Mouse (Mus musculus) kidney, embryonic 16.5 days (tissue): Measurements from ENCODE around the gene Sbk3. TPM values are rescaled to one million over a fixed set of nuclear protein-coding genes. Genes with fewer than 3 reads are reported as not detected.

Experiments
- ATAC-seq: fragments of 200-750 bp; cut with Nextera tagmentation; 2 replicates; pipeline ENCODE4 v1.8.0; 2017; ENCODE audit warnings: moderate TSS enrichment; ENCODE audit not compliant: low FRiP score, low TSS enrichment
- H3K27ac ChIP-seq: fragments of 300-500 bp; sonication (generic); 2 replicates; pipeline ENCODE4 v1.5.1; 2014; ENCODE audit warnings: low read length
- H3K27me3 ChIP-seq: fragments of 300-500 bp; sonication (generic); 2 replicates; pipeline ENCODE4 v1.6.1; 2014; ENCODE audit warnings: low read length, control low read depth, mixed read lengths; ENCODE audit not compliant: insufficient read depth
- H3K36me3 ChIP-seq: fragments of 300-500 bp; sonication (generic); 2 replicates; pipeline ENCODE4 v1.6.1; 2014; ENCODE audit warnings: low read length, control low read depth, mixed read lengths; ENCODE audit not compliant: insufficient read depth
- H3K4me1 ChIP-seq: fragments of 300-500 bp; sonication (generic); 2 replicates; pipeline ENCODE4 v1.6.1; 2014; ENCODE audit warnings: low read length, control low read depth, mixed read lengths; ENCODE audit not compliant: insufficient read depth
- H3K4me2 ChIP-seq: fragments of 300-500 bp; sonication (generic); replicated peaks from 2 replicates; pipeline ENCODE4 v1.6.1; 2014; ENCODE audit warnings: low read depth, low read length
- H3K4me3 ChIP-seq: fragments of 300-500 bp; sonication (generic); 2 replicates; pipeline ENCODE4 v1.5.1; 2014; ENCODE audit warnings: mild to moderate bottlenecking, low read length
- H3K9ac ChIP-seq: fragments of 300-500 bp; sonication (generic); replicated peaks from 2 replicates; pipeline ENCODE4 v1.6.1; 2014; ENCODE audit warnings: low read length
- H3K9me3 ChIP-seq: fragments of 300-500 bp; sonication (generic); 2 replicates; pipeline ENCODE4 v1.6.1; 2016; ENCODE audit warnings: low read length, control low read depth
- WGBS: fragments of 180-500 bp; shearing (Covaris S2); extraction: QIAGEN DNeasy Blood & Tissue Kit; methylation state at CpG from one replicate; pipeline ENCODE4 v1.1.7; 2014; 5-methylcytosine and 5-hydroxymethylcytosine counted together
- polyA plus RNA-seq: library from polyadenylated mRNA; unstranded; fragments of >200 nt; fragmentation: Nextera tagmentation; extraction: Ambion mirVana; gene quantifications from 2 replicates; pipeline ENCODE4 v1.2.1, GENCODE M21; 2015

Gene Sbk3
- polyA plus RNA-seq, 1 experiment from 2014 or later, result not detected

GRCm38 (mm10) chr7:4918681-4919080, 52.3 kb downstream of the Sbk3 start:
- no peaks in the 10 kb centered on the region for H3K27me3 ChIP-seq
- H3K4me3 ChIP-seq, result no peak overlapping the region
- no peaks in the 10 kb centered on the region for H3K9me3 ChIP-seq
- WGBS, result 90% methylated on average over 15 of the region's 15 CpGs
- no peak overlapping the region for H3K27ac ChIP-seq
- peaks cover 36% of the 10 kb centered on the region for H3K4me1 ChIP-seq
- H3K36me3 ChIP-seq, result peaks cover 38% of the 10 kb centered on the region
- no peak overlapping the region for H3K9ac ChIP-seq
- no peak overlapping the region for H3K4me2 ChIP-seq
- no peak for ATAC-seq

DNA sequence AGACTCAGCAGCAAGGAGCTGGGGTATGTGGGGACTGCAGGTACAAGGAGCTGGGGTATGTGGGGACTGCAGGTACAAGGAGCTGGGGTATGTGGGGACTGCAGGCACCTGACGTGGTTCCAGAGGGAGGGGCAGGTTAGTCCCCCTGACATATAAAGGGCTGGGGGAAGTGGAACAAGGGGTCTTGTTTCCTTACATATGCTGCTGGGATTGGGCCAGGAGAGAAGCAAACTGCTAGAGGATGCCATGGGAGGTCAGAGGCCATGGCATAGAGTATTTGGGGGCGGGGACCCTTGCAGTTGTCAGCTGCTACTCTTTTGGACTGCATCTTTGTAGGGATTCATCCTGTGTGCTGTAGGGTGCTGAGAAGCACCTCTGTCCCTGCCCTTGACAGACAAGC, 53.5 kb downstream of the Sbk3 start:
- H3K27ac ChIP-seq, result no peak overlapping the region
- peaks cover 38% of the 10 kb centered on the region for H3K36me3 ChIP-seq
- no peak overlapping the region for H3K9ac ChIP-seq
- no peak overlapping the region for H3K4me2 ChIP-seq
- H3K27me3 ChIP-seq, result no peaks in the 10 kb centered on the region
- no peak overlapping the region for H3K4me3 ChIP-seq
- peaks cover 24% of the 10 kb centered on the region for H3K4me1 ChIP-seq
- WGBS, result 93% methylated on average over 2 of the region's 2 CpGs
- no peak for ATAC-seq
- H3K9me3 ChIP-seq, result no peaks in the 10 kb centered on the region

- peak overlapping the region; percentile 80 for H3K4me3 ChIP-seq
- H3K4me1 ChIP-seq, result peaks cover 20% of the 10 kb centered on the region
- H3K27me3 ChIP-seq, result no peaks in the 10 kb centered on the region
- peak overlapping the region; percentile 96 for H3K9ac ChIP-seq
- peaks cover 36% of the 10 kb centered on the region for H3K36me3 ChIP-seq
- peak overlapping the region; percentile 98 for H3K27ac ChIP-seq
- ATAC-seq, result peak; percentile 69
- no peaks in the 10 kb centered on the region for H3K9me3 ChIP-seq
- H3K4me2 ChIP-seq, result peak overlapping the region; percentile 65
- 5% methylated on average over 14 of the region's 14 CpGs for WGBS
Observed at GRCm38 (mm10) chr7:4915669-4916416, 55.1 kb downstream of the Sbk3 start.

Other genes with a start within 250 kb of the Sbk3 start
- 0.07 and 0.08 TPM in 2 replicates for gene Tmem150b, start 245.9 kb downstream of the Sbk3 start, polyA plus RNA-seq
- 99.3 and 104 TPM in 2 replicates for gene Kmt5c, start 231.1 kb downstream of the Sbk3 start, polyA plus RNA-seq
- gene Cox6b2, start 218.1 kb downstream of the Sbk3 start, polyA plus RNA-seq, result 71.2 and 71.4 TPM in 2 replicates
- gene Fam71e2, start 199.9 kb downstream of the Sbk3 start, polyA plus RNA-seq, result not detected in 2 replicates
- gene Il11, start 188.3 kb downstream of the Sbk3 start, polyA plus RNA-seq, result 0.17 and 0.42 TPM in 2 replicates
- 0.57 and 0.97 TPM in 2 replicates for gene Tmem190, start 188.2 kb downstream of the Sbk3 start, polyA plus RNA-seq
- 12.5 and 14.3 TPM in 2 replicates for gene Tmem238, start 181.5 kb downstream of the Sbk3 start, polyA plus RNA-seq
- gene Rpl28, start 178.3 kb downstream of the Sbk3 start, polyA plus RNA-seq, result 315 and 357 TPM in 2 replicates
- gene Ube2s, start 158.6 kb downstream of the Sbk3 start, polyA plus RNA-seq, result 355 and 360 TPM in 2 replicates
- gene Shisa7, start 126.5 kb downstream of the Sbk3 start, polyA plus RNA-seq, result 0.84 and 1.1 TPM in 2 replicates
- gene Isoc2b, start 100.9 kb downstream of the Sbk3 start, polyA plus RNA-seq, result 9.2 and 9.7 TPM in 2 replicates
- 1.2 and 1.4 TPM in 2 replicates for gene Isoc2a, start 94.0 kb downstream of the Sbk3 start, polyA plus RNA-seq
- not detected in 2 replicates for gene Gm36210, start 64.7 kb downstream of the Sbk3 start, polyA plus RNA-seq
- gene Zfp628, start 56.0 kb downstream of the Sbk3 start, polyA plus RNA-seq, result 3.6 and 4.2 TPM in 2 replicates
- 5.8 and 6.2 TPM in 2 replicates for gene Nat14, start 49.1 kb downstream of the Sbk3 start, polyA plus RNA-seq
- 2.3 and 2.8 TPM in 2 replicates for gene Ssc5d, start 45.4 kb downstream of the Sbk3 start, polyA plus RNA-seq
- gene Sbk2, start 6.8 kb downstream of the Sbk3 start, polyA plus RNA-seq, result 0.26 and 0.41 TPM in 2 replicates
- gene Zfp579, start 25.0 kb upstream of the Sbk3 start, polyA plus RNA-seq, result 31.3 and 40.5 TPM in 2 replicates
- 14.4 and 15.2 TPM in 2 replicates for gene Zfp524, start 43.2 kb upstream of the Sbk3 start, polyA plus RNA-seq
- gene Fiz1, start 43.5 kb upstream of the Sbk3 start, polyA plus RNA-seq, result 41.9 and 44.2 TPM in 2 replicates
- 1.7 and 1.9 TPM in 2 replicates for gene Gm44973, start 44.3 kb upstream of the Sbk3 start, polyA plus RNA-seq
- 6.6 and 7.6 TPM in 2 replicates for gene Zfp865, start 49.2 kb upstream of the Sbk3 start, polyA plus RNA-seq
- gene Ccdc106, start 49.4 kb upstream of the Sbk3 start, polyA plus RNA-seq, result 27.1 and 30.3 TPM in 2 replicates
- 1.3 TPM in 1 of 2 replicates, not detected in the other for gene 4632433K11Rik, start 63.0 kb upstream of the Sbk3 start, polyA plus RNA-seq
- gene Zfp784, start 67.3 kb upstream of the Sbk3 start, polyA plus RNA-seq, result 8.1 and 8.2 TPM in 2 replicates
- gene Zfp580, start 80.4 kb upstream of the Sbk3 start, polyA plus RNA-seq, result 35.0 and 44.0 TPM in 2 replicates
- 136 and 139 TPM in 2 replicates for gene U2af2, start 91.0 kb upstream of the Sbk3 start, polyA plus RNA-seq
- gene Epn1, start 109.1 kb upstream of the Sbk3 start, polyA plus RNA-seq, result 64.9 and 66.6 TPM in 2 replicates
- gene Rfpl4, start 145.8 kb upstream of the Sbk3 start, polyA plus RNA-seq, result not detected in 2 replicates
- 0.23 and 0.69 TPM in 2 replicates for gene Rasl2-9, start 154.8 kb upstream of the Sbk3 start, polyA plus RNA-seq
- not detected in 2 replicates for gene Vmn1r55, start 178.5 kb upstream of the Sbk3 start, polyA plus RNA-seq
- not detected in 2 replicates for gene Vmn1r56, start 225.6 kb upstream of the Sbk3 start, polyA plus RNA-seq
- not detected in 2 replicates for gene Vmn1r57, start 247.3 kb upstream of the Sbk3 start, polyA plus RNA-seq